ENCODE assay signal across 32 mouse cellular contexts in the genomic region with DNA sequence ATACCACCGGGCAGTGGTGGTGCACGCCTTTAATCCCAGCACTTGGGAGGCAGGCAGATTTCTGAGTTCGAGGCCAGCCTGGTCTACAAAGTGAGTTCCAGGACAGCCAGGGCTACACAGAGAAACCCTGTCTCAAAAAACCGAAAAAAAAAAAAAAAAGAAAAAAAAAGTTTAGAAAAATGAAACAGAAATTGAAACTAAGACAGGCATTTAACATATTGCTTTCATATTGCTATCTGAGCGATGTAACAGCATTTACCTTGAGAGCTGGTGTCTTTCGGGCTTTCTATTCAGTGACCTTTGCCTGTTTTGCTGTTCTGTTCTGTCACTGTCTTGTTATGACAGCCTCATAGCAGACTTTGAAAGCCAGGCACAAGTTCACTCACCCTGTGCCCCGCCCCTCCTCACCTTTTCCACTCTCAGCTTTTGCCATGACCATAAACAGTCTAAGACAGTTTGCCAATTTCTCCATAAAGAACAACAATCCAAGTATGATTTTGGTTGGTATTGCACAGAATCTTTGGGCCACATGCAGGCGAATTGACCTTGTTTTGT. TPM values are rescaled to one million over a fixed set of nuclear protein-coding genes. Genes with fewer than 3 reads are reported as not detected.
A peak's percentile ranks its signal among the peaks of the same experiment; 100 is the strongest.
DNase-seq lines count a peak whose midpoint lies in the region; ATAC-seq and TF ChIP-seq lines count a peak whose summit lies in the region.
"Had no signal": no experiment of that assay in that cellular context is flagged by ENCODE, and none has a peak within 500 bp of the region (broad histone marks: within the 10 kb centered on the region; RNA-seq: fewer than 3 reads in every experiment).

No protein-coding gene starts in this region.

- H3K36me3 ChIP-seq in intestine, postnatal 0 days (ENCODE audit: control insufficient read depth, insufficient read depth): no peaks in the 10 kb centered on the region
- no peaks in the 10 kb centered on the region for H3K36me3 ChIP-seq in intestine, embryonic 15.5 days
- H3K36me3 ChIP-seq in liver, adult 2 months (ENCODE audit: control insufficient read depth, insufficient read depth, low read length): no peaks in the 10 kb centered on the region
- H3K36me3 ChIP-seq in liver, embryonic 12.5 days: no peaks in the 10 kb centered on the region
- H3K36me3 ChIP-seq: embryonic facial prominence, embryonic 10.5 days; embryonic facial prominence, embryonic 13.5 days; forebrain, embryonic 12.5 days; forebrain, embryonic 15.5 days; hindbrain, embryonic 12.5 days; hindbrain, embryonic 15.5 days had no signal

- TF ChIP-seq CTCF in intestine, postnatal 0 days (IDR thresholded peaks at IDR 0.05; ENCODE audit: low read depth): no peak
- TF ChIP-seq CTCF in liver, adult 2 months (IDR thresholded peaks at IDR 0.05; ENCODE audit: low read depth, low read length): no peak

- 81% methylated on average over 8 of the region's 8 CpGs for WGBS in intestine, postnatal 0 days
- 90% methylated on average over 8 of the region's 8 CpGs for WGBS in intestine, embryonic 15.5 days
- 73% methylated on average over 8 of the region's 8 CpGs for WGBS in liver, adult 2 months
- 65% methylated on average over 8 of the region's 8 CpGs for whole genome bisulfite sequencing in liver, embryonic 12.5 days (ENCODE audit: insufficient replicate concordance)

- peak; percentile 76 for DNase-seq in liver, adult 2 months (ENCODE audit: extremely low read depth, low read depth, low spot score)
- peak; percentile 52 for DNase-seq in induced T-regulatory cell, adult 2 months (ENCODE audit: low read depth)
- no peak for DNase-seq in adrenal gland, postnatal 25 days
- DNase-seq: adrenal gland, postnatal 14 days; cerebellum, adult 11-12 months; cerebellum, adult 8-10 months; cerebellum, postnatal 10 days; cerebellum, postnatal 36 days; embryo, embryonic 11 days; gastrocnemius, postnatal 25 days; heart, adult 2 months had no signal

- no peak overlapping the region for H3K27ac ChIP-seq in intestine, postnatal 0 days (ENCODE audit: low read depth, low read length)
- no peak overlapping the region for H3K27ac ChIP-seq in intestine, embryonic 15.5 days
- H3K27ac ChIP-seq in liver, adult 2 months (replicated peaks; ENCODE audit: insufficient read depth, low read depth, low read length): no peak overlapping the region
- no peak overlapping the region for H3K27ac ChIP-seq in liver, embryonic 12.5 days
- H3K27ac ChIP-seq: embryonic facial prominence, embryonic 10.5 days; embryonic facial prominence, embryonic 13.5 days; forebrain, embryonic 12.5 days; forebrain, embryonic 15.5 days; heart, adult 2 months; hindbrain, embryonic 12.5 days; hindbrain, embryonic 15.5 days had no signal

- no peak for TF ChIP-seq POLR2A in liver, adult 2 months (IDR thresholded peaks at IDR 0.05; ENCODE audit: extremely low read depth, insufficient read depth, low read length)

- ATAC-seq in intestine, postnatal 0 days: peak; percentile 41; the same call in 1 of the 2 replicates
- no peak for ATAC-seq in intestine, embryonic 15.5 days
- ATAC-seq in liver, embryonic 12.5 days: no peak
- ATAC-seq: activated CD4-positive, CD25-positive, alpha-beta regulatory T cell, adult 4 months; forebrain, embryonic 15.5 days; intestine, embryonic 16.5 days had no signal

- H3K79me2 ChIP-seq in liver, adult 2 months (ENCODE audit: control insufficient read depth, insufficient read depth, low read length): no peaks in the 10 kb centered on the region

- no peak overlapping the region for H3K4me2 ChIP-seq in intestine, postnatal 0 days (replicated peaks; ENCODE audit: low read depth)
- H3K4me2 ChIP-seq in intestine, embryonic 15.5 days (replicated peaks): no peak overlapping the region
- H3K4me2 ChIP-seq in liver, embryonic 12.5 days: no peak overlapping the region
- H3K4me2 ChIP-seq: embryonic facial prominence, embryonic 13.5 days; forebrain, embryonic 12.5 days; forebrain, embryonic 15.5 days; heart, embryonic 11.5 days; hindbrain, embryonic 12.5 days; hindbrain, embryonic 15.5 days had no signal

- H3K9me3 ChIP-seq in intestine, postnatal 0 days (ENCODE audit: control insufficient read depth): no peaks in the 10 kb centered on the region
- H3K9me3 ChIP-seq in intestine, embryonic 15.5 days: no peaks in the 10 kb centered on the region
- no peaks in the 10 kb centered on the region for H3K9me3 ChIP-seq in liver, embryonic 12.5 days (replicated peaks)
- H3K9me3 ChIP-seq: embryonic facial prominence, embryonic 13.5 days; forebrain, embryonic 15.5 days; hindbrain, embryonic 15.5 days had no signal

- peaks cover 30% of the 10 kb centered on the region; the same call in 1 of the 2 replicates for H3K27me3 ChIP-seq in intestine, postnatal 0 days (replicated peaks; ENCODE audit: control insufficient read depth, insufficient read depth, low read length)
- H3K27me3 ChIP-seq in intestine, embryonic 15.5 days (replicated peaks): no peaks in the 10 kb centered on the region
- H3K27me3 ChIP-seq in liver, adult 2 months (ENCODE audit: control insufficient read depth, insufficient read depth, low read length): peaks cover 3% of the 10 kb centered on the region; the same call in 1 of the 2 replicates
- no peaks in the 10 kb centered on the region for H3K27me3 ChIP-seq in liver, embryonic 12.5 days (replicated peaks)
- H3K27me3 ChIP-seq: embryonic facial prominence, embryonic 13.5 days; forebrain, embryonic 12.5 days; forebrain, embryonic 15.5 days; hindbrain, embryonic 12.5 days; hindbrain, embryonic 15.5 days had no signal

- H3K9ac ChIP-seq in intestine, postnatal 0 days (ENCODE audit: low read depth, low read length): no peak overlapping the region
- H3K9ac ChIP-seq in intestine, embryonic 15.5 days: no peak overlapping the region
- no peak overlapping the region for H3K9ac ChIP-seq in liver, adult 2 months (ENCODE audit: low read depth, low read length)
- no peak overlapping the region for H3K9ac ChIP-seq in liver, embryonic 12.5 days
- H3K9ac ChIP-seq: embryonic facial prominence, embryonic 13.5 days; forebrain, embryonic 12.5 days; forebrain, embryonic 15.5 days; hindbrain, embryonic 12.5 days; hindbrain, embryonic 15.5 days had no signal

- no peaks in the 10 kb centered on the region for H3K4me1 ChIP-seq in intestine, postnatal 0 days (replicated peaks; ENCODE audit: control insufficient read depth, insufficient read depth, low read length)
- no peaks in the 10 kb centered on the region for H3K4me1 ChIP-seq in intestine, embryonic 15.5 days (replicated peaks)
- H3K4me1 ChIP-seq in liver, adult 2 months (ENCODE audit: control insufficient read depth, insufficient read depth, low read length): peaks cover 4% of the 10 kb centered on the region
- H3K4me1 ChIP-seq in liver, embryonic 12.5 days: no peaks in the 10 kb centered on the region
- H3K4me1 ChIP-seq: embryonic facial prominence, embryonic 10.5 days; embryonic facial prominence, embryonic 13.5 days; forebrain, embryonic 12.5 days; forebrain, embryonic 15.5 days; hindbrain, embryonic 12.5 days; hindbrain, embryonic 15.5 days had no signal

- H3K4me3 ChIP-seq in intestine, postnatal 0 days (ENCODE audit: low read depth, low read length): no peak overlapping the region
- H3K4me3 ChIP-seq in intestine, embryonic 15.5 days (replicated peaks): no peak overlapping the region
- no peak overlapping the region for H3K4me3 ChIP-seq in liver, adult 2 months (ENCODE audit: insufficient read depth, low read depth, low read length)
- no peak overlapping the region for H3K4me3 ChIP-seq in liver, embryonic 12.5 days
- H3K4me3 ChIP-seq: embryonic facial prominence, embryonic 10.5 days; embryonic facial prominence, embryonic 13.5 days; erythroblast, embryonic 14.5 days; forebrain, embryonic 12.5 days; forebrain, embryonic 15.5 days; heart, adult 2 months; hindbrain, embryonic 12.5 days; hindbrain, embryonic 15.5 days had no signal

RNA-seq across cellular contexts. Expression of gene Cdrt4, which starts 6.7 kb away (rescaled TPM):
- not detected in 2 replicates for polyA plus RNA-seq in intestine, postnatal 0 days (2015; fragmentation: Nextera tagmentation; extraction: Ambion mirVana)
- not detected in 2 replicates for polyA plus RNA-seq in intestine, embryonic 15.5 days (2015; fragmentation: Nextera tagmentation; extraction: Ambion mirVana)
- not detected in 2 replicates for total RNA-seq in liver, adult 2 months (2014; rRNA removed)
- not detected in 2 replicates for polyA plus RNA-seq in liver, adult 2 months (2012; rRNA removed)
- polyA plus RNA-seq in liver, embryonic 12.5 days (2016; fragmentation: Nextera tagmentation; extraction: Ambion mirVana): not detected in 2 replicates
- total RNA-seq in adrenal gland, postnatal 25 days (2021): not detected in 2 replicates
- total RNA-seq: adrenal gland, adult 18-20 months; adrenal gland, postnatal 14 days; gastrocnemius, adult 8-10 months; heart, adult 2 months; heart, postnatal 25 days; hematopoietic stem cell, adult 5-6 weeks; MEL had no signal
- polyA plus RNA-seq: activated CD4-positive, CD25-positive, alpha-beta regulatory T cell, adult 4 months; C2C12; cortical plate, adult 2 months; erythroblast, embryonic 14.5 days; forebrain, embryonic 12.5 days; forebrain, embryonic 15.5 days; heart, adult 2 months; heart, embryonic 11.5 days; heart, embryonic 14.5 days; hindbrain, embryonic 12.5 days; hindbrain, embryonic 15.5 days; intestine, embryonic 16.5 days had no signal
